Mouse (Mus musculus) c-Kit-positive CD71-positive TER-119-negative erythroid progenitor cells, embryonic 14.5 days (primary cell): ENCODE results near the gene Fam81b.

ENCODE experiments used
- DNase-seq: peaks from one replicate; pipeline ENCODE4 v3.0.0-alpha.2; 2013; ENCODE audit warnings: low read depth

Fam81b gene

GRCm38 (mm10) chr13:76190273-76190672, 114.6 kb downstream of the Fam81b start:
- DNase-seq, result no peak

- DNase-seq, result no peak
These were observed 115.7 kb downstream of the Fam81b start for GRCm38 (mm10) chr13:76189190-76189589.

GRCm38 (mm10) chr13:76187651-76188050, 117.2 kb downstream of the Fam81b start:
- no peak for DNase-seq

GRCm38 (mm10) chr13:76178700-76179099, 126.2 kb downstream of the Fam81b start:
- DNase-seq, result no peak

- no peak for DNase-seq
These were observed 130.6 kb downstream of the Fam81b start for GRCm38 (mm10) chr13:76174297-76174696.

- no peak for DNase-seq
These were observed 144.3 kb downstream of the Fam81b start for GRCm38 (mm10) chr13:76160587-76160986.

- no peak for DNase-seq
These were observed 147.4 kb downstream of the Fam81b start for GRCm38 (mm10) chr13:76157508-76157907.

GRCm38 (mm10) chr13:76157099-76157498, 147.8 kb downstream of the Fam81b start:
- no peak for DNase-seq
